8 mouse cellular contexts compared by ENCODE assay signal in the genomic region with DNA sequence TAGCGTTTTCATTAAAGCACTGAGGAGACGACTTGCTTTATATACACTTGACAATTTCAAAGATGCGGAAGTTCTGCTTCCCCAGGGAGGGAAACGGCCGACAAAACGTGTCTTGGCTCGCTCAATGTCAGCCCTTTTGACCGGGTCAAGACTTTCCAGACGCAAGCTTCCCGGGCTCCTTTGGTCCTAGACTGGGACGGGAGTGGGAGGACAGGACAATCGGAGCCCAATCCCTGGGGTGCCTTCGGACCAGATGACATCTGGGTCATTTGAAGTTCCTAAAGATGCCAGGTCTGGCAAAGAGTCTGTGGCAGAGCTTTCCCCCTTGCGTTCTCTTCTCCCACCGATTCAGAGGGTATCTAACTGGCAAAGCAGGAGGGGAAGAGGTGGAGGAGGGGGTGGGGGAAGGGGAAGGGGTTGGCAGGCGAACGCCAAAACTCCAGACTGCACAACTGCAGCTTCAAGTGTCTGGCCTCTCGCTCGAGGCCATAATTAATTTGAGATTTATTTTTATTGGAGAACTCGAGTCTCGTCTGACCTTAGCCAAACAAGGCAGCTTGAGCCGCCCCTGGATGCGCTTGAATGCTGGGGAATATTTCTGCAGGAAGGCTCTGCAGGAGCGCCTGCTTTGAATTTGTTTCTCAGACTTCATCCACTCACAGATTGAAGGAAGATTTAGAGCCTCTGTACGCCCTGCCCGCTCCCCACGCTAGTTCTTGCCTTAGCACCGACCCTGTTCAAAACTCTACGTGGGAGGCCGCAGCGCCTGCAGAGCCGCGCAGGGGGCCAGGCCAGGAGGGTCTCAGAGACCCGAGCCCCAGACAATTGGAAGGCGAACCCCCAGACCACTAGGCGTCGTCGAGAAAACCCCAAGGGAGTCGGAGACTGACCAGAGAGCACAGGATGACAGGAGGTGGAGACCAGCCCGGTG. TPM values are rescaled to one million over a fixed set of nuclear protein-coding genes. Genes with fewer than 3 reads are reported as not detected.
DNase-seq lines count a peak whose midpoint lies in the region; ATAC-seq and TF ChIP-seq lines count a peak whose summit lies in the region.

No protein-coding gene starts in this region.

- WGBS in embryonic facial prominence, embryonic 14.5 days, result 4% methylated on average over 39 of the region's 40 CpGs
- WGBS in hindbrain, embryonic 13.5 days, result 2% methylated on average over 40 of the region's 40 CpGs
- WGBS in limb, embryonic 14.5 days, result 2% methylated on average over 40 of the region's 40 CpGs
- WGBS in neural tube, embryonic 14.5 days, result under 1% methylated on average over 40 of the region's 40 CpGs

- ATAC-seq in embryonic facial prominence, embryonic 14.5 days (ENCODE audit: low read depth), result 0 out of 2 replicates have a peak, but pooled peaks have one; percentile 15
- no peak for ATAC-seq in hindbrain, embryonic 13.5 days (ENCODE audit: low FRiP score)
- 0 out of 2 replicates have a peak, but pooled peaks have one; percentile 4 for ATAC-seq in limb, embryonic 14.5 days (ENCODE audit: low FRiP score, low read depth)
- ATAC-seq in neural tube, embryonic 14.5 days (ENCODE audit: low read depth), result no peak

- H3K4me2 ChIP-seq in embryonic facial prominence, embryonic 14.5 days (ENCODE audit: low read depth, low read length), result peak overlapping the region; percentile 88
- peak overlapping the region; percentile 30 for H3K4me2 ChIP-seq in hindbrain, embryonic 13.5 days
- peak overlapping the region; percentile 90 for H3K4me2 ChIP-seq in limb, embryonic 14.5 days (replicated peaks; ENCODE audit: low read depth, low read length, severe bottlenecking)
- H3K4me2 ChIP-seq in neural tube, embryonic 14.5 days (ENCODE audit: low read depth, low read length), result peak overlapping the region; percentile 23; the same call in 1 of the 2 replicates

- H3K27ac ChIP-seq in embryonic facial prominence, embryonic 14.5 days (replicated peaks; ENCODE audit: low read depth, low read length), result peak overlapping the region; percentile 91
- no peak overlapping the region for H3K27ac ChIP-seq in hindbrain, embryonic 13.5 days
- peak overlapping the region; percentile 68; the same call in 1 of the 2 replicates for H3K27ac ChIP-seq in limb, embryonic 14.5 days (replicated peaks; ENCODE audit: low read depth, low read length)
- H3K27ac ChIP-seq in neural tube, embryonic 14.5 days (ENCODE audit: low read depth, low read length), result no peak overlapping the region

- H3K4me1 ChIP-seq in embryonic facial prominence, embryonic 14.5 days (ENCODE audit: control insufficient read depth, insufficient read depth, low read length), result peaks cover 64% of the 10 kb centered on the region
- peaks cover 43% of the 10 kb centered on the region for H3K4me1 ChIP-seq in hindbrain, embryonic 13.5 days (replicated peaks)
- H3K4me1 ChIP-seq in limb, embryonic 14.5 days (ENCODE audit: control insufficient read depth, insufficient read depth, low read length), result peaks cover 64% of the 10 kb centered on the region
- peaks cover 28% of the 10 kb centered on the region; the same call in 1 of the 2 replicates for H3K4me1 ChIP-seq in neural tube, embryonic 14.5 days (ENCODE audit: control insufficient read depth, insufficient read depth, low read length)

- no peaks in the 10 kb centered on the region for H3K36me3 ChIP-seq in embryonic facial prominence, embryonic 14.5 days (ENCODE audit: control insufficient read depth, insufficient read depth, low read length)
- no peaks in the 10 kb centered on the region for H3K36me3 ChIP-seq in hindbrain, embryonic 13.5 days
- H3K36me3 ChIP-seq in limb, embryonic 14.5 days (ENCODE audit: control insufficient read depth, insufficient read depth, low read length), result no peaks in the 10 kb centered on the region
- H3K36me3 ChIP-seq in neural tube, embryonic 14.5 days (ENCODE audit: control insufficient read depth, insufficient read depth, low read length), result no peaks in the 10 kb centered on the region

- 0 out of 2 replicates have a peak overlapping the region, but pooled peaks have one; percentile 25 for H3K9ac ChIP-seq in embryonic facial prominence, embryonic 14.5 days (ENCODE audit: low read depth, low read length)
- no peak overlapping the region; the same call in 1 of the 2 replicates for H3K9ac ChIP-seq in hindbrain, embryonic 13.5 days
- 0 out of 2 replicates have a peak overlapping the region, but pooled peaks have one; percentile 9 for H3K9ac ChIP-seq in limb, embryonic 14.5 days (ENCODE audit: low read depth, low read length, severe bottlenecking)
- no peak overlapping the region for H3K9ac ChIP-seq in neural tube, embryonic 14.5 days (replicated peaks; ENCODE audit: low read depth, low read length)

- H3K27me3 ChIP-seq in embryonic facial prominence, embryonic 14.5 days (replicated peaks; ENCODE audit: control insufficient read depth, insufficient read depth, low read length), result peaks cover 26% of the 10 kb centered on the region; the same call in 1 of the 2 replicates
- peaks cover 98% of the 10 kb centered on the region for H3K27me3 ChIP-seq in hindbrain, embryonic 13.5 days
- H3K27me3 ChIP-seq in limb, embryonic 14.5 days (ENCODE audit: control insufficient read depth, insufficient read depth, low read length), result 0 out of 2 replicates have a peak, but pooled peaks cover 3% of the 10 kb centered on the region
- H3K27me3 ChIP-seq in neural tube, embryonic 14.5 days (ENCODE audit: control insufficient read depth, insufficient read depth, low read length), result peaks cover 54% of the 10 kb centered on the region

- peak; percentile 35 for DNase-seq in brain, embryonic 14.5 days (ENCODE audit: low read depth)
- peak; percentile 85 for DNase-seq in embryonic facial prominence, embryonic 14.5 days (ENCODE audit: low spot score)
- DNase-seq in limb, embryonic 14.5 days (ENCODE audit: low spot score), result peak; percentile 67
- DNase-seq in thymus, postnatal 10 days (ENCODE audit: low spot score in 2 of 2), result no peak
- no peak for DNase-seq in gastrocnemius, adult 8-10 months (ENCODE audit: low spot score in 2 of 2)
- no peak for DNase-seq in adrenal gland, postnatal 4 days (ENCODE audit: low spot score in 2 of 2)

- TF ChIP-seq POLR2A in brain, embryonic 14.5 days (IDR thresholded peaks at IDR 0.05; ENCODE audit: borderline replicate concordance, extremely low read depth, insufficient read depth, insufficient read length, poor library complexity, severe bottlenecking), result no peak
- no peak for TF ChIP-seq POLR2A in limb, embryonic 14.5 days (IDR thresholded peaks at IDR 0.05; ENCODE audit: borderline replicate concordance, extremely low read depth, insufficient read depth, insufficient read length)

- no peaks in the 10 kb centered on the region for H3K9me3 ChIP-seq in embryonic facial prominence, embryonic 14.5 days (ENCODE audit: control insufficient read depth, low read length)
- no peaks in the 10 kb centered on the region for H3K9me3 ChIP-seq in hindbrain, embryonic 13.5 days
- H3K9me3 ChIP-seq in limb, embryonic 14.5 days (ENCODE audit: control insufficient read depth, low read length), result no peaks in the 10 kb centered on the region
- no peaks in the 10 kb centered on the region for H3K9me3 ChIP-seq in neural tube, embryonic 14.5 days (ENCODE audit: control insufficient read depth, low read length)

- no peak for TF ChIP-seq CTCF in brain, embryonic 14.5 days (IDR thresholded peaks at IDR 0.05; ENCODE audit: borderline replicate concordance, extremely low read depth, insufficient read depth, insufficient read length)

- peak overlapping the region; percentile 14 for H3K4me3 ChIP-seq in embryonic facial prominence, embryonic 14.5 days (ENCODE audit: low read depth, low read length)
- no peak overlapping the region for H3K4me3 ChIP-seq in hindbrain, embryonic 13.5 days
- H3K4me3 ChIP-seq in limb, embryonic 14.5 days (replicated peaks; ENCODE audit: low read length), result peak overlapping the region; percentile 6
- H3K4me3 ChIP-seq in neural tube, embryonic 14.5 days (ENCODE audit: low read depth, low read length), result no peak overlapping the region

RNA-seq across cellular contexts. Expression of a gene that starts 2.3 kb away (rescaled TPM):
- polyA plus RNA-seq in brain, embryonic 14.5 days (2012; rRNA removed), result 2.5 and 5.3 TPM in 2 replicates
- 18.8 and 22.9 TPM in 2 replicates for polyA plus RNA-seq in embryonic facial prominence, embryonic 14.5 days (2014; fragmentation: Nextera tagmentation; extraction: Ambion mirVana)
- polyA plus RNA-seq in hindbrain, embryonic 13.5 days (2015; fragmentation: Nextera tagmentation; extraction: Ambion mirVana), result 8.7 and 9.3 TPM in 2 replicates
- polyA plus RNA-seq in limb, embryonic 14.5 days (2012; rRNA removed), result 10.1 and 11.5 TPM in 2 replicates
- 22.2 and 25.7 TPM in 2 replicates for polyA plus RNA-seq in limb, embryonic 14.5 days (2014; fragmentation: Nextera tagmentation; extraction: Ambion mirVana)
- polyA plus RNA-seq in neural tube, embryonic 14.5 days (2014; fragmentation: Nextera tagmentation; extraction: Ambion mirVana), result 3.6 and 8.9 TPM in 2 replicates
- 1 to 10 TPM; 4.3 to 9.0 (median 5.6) TPM for total RNA-seq in gastrocnemius, adult 8-10 months (2022)
- total RNA-seq in adrenal gland, postnatal 4 days (2021), result 10 to 100 TPM; 27.5 to 28.1 TPM

Comparison
In these comparisons a context has a peak if more than half of its experiments do, and no peak if none do; other contexts are left out.
1. DNase-seq: peak in brain, embryonic 14.5 days (single experiment), embryonic facial prominence, embryonic 14.5 days (single experiment) and limb, embryonic 14.5 days (single experiment); none in thymus, postnatal 10 days (0 of 2), gastrocnemius, adult 8-10 months (0 of 2) and adrenal gland, postnatal 4 days (0 of 2).
2. ATAC-seq: peak in embryonic facial prominence, embryonic 14.5 days (single experiment) and limb, embryonic 14.5 days (single experiment); none in hindbrain, embryonic 13.5 days (single experiment) and neural tube, embryonic 14.5 days (single experiment).
3. H3K27ac ChIP-seq: peak in embryonic facial prominence, embryonic 14.5 days (single experiment) and limb, embryonic 14.5 days (single experiment); none in hindbrain, embryonic 13.5 days (single experiment) and neural tube, embryonic 14.5 days (single experiment).
4. H3K4me2 ChIP-seq: peak in every context shown above with its lines; median percentile 90 in limb, embryonic 14.5 days; 88 in embryonic facial prominence, embryonic 14.5 days; 30 in hindbrain, embryonic 13.5 days; 23 in neural tube, embryonic 14.5 days.
5. H3K4me3 ChIP-seq: peak in embryonic facial prominence, embryonic 14.5 days (single experiment) and limb, embryonic 14.5 days (single experiment); none in hindbrain, embryonic 13.5 days (single experiment) and neural tube, embryonic 14.5 days (single experiment).
6. H3K9ac ChIP-seq: peak in embryonic facial prominence, embryonic 14.5 days (single experiment) and limb, embryonic 14.5 days (single experiment); none in hindbrain, embryonic 13.5 days (single experiment) and neural tube, embryonic 14.5 days (single experiment).